Mouse (Mus musculus) megakaryocyte, adult 5-6 weeks (primary cell): ENCODE data around the gene Cyp4x1. TPM values are rescaled to one million over a fixed set of nuclear protein-coding genes. Genes with fewer than 3 reads are reported as not detected.
A peak's percentile ranks its signal among the peaks of the same experiment; 100 is the strongest.

Source experiments
- ATAC-seq: 2 replicates; pipeline ENCODE4 v1.8.0; 2016; ENCODE audit warnings: mild to moderate bottlenecking, inconsistent platforms; ENCODE audit not compliant: poor library complexity, severe bottlenecking
- total RNA-seq, 2 experiments: library from RNA; stranded (forward) in 1 of 2; stranded (reverse) in 1 of 2; fragments of 153-499, 151-499 nt in 1 of 2; fragments of 221-1000, 200-1000 nt in 1 of 2; gene quantifications; 2 replicates each; pipeline versions ENCODE4 v1.2.3 to v1.2.4; 2015 to 2017

Gene Cyp4x1
- total RNA-seq, 2 experiments from 2014 or later, result not detected

DNA sequence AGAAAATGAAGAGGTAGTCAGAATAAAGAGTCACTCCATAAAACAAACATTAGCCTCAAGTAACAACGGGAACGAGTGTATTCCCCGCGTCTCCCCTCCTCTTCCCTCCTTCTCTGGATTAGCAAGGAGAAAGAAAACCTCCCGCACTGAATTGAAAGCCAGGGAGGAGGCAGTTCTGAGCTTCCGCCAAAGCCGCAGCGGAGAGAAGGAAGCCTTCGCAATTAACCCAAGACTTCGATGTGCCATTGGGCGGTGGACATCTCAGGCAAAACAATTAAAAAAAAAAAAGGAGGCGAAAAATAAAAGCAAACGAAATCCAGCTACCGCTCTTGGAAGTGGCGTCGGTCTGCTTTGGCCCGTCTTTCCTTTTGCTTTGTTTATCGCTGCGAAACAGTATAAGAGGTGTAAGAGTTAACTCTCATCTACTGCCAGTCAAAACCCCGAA is 75.7 kb downstream of the Cyp4x1 start:
- 0 out of 2 replicates have a peak, but pooled peaks have one; percentile 16 for ATAC-seq

DNA sequence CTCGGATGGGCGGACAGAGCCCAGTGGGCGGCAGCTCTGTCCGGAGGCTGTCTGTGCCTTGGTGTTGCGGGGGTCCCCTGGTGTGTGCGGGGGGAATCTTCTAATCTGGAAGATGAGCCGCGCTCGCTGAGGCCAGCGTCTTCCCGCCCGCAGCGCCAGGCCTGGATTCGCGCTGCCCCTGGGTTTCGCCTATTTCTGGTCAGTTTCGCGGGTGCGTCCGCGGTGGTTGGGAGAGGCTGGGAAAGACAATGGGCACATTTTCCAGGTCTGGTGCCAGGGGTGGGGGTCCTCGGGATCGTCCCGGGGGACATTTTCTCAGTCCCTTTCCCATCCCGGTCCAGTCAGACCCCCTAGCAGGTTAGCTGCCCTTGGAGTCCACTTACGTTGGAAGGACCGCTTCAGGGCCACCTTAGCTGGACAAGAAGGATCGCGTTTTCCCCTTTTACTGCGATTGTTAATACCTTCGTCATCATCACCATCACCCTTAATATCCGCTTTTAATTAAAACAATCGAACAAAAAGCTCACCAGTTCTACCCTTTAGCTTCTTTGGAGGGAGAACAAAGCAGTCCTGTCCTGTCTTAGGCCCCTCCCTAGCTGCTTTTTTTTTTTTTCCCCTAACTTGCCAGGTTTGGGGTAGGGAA is 76.3 kb downstream of the Cyp4x1 start:
- no peak for ATAC-seq

DNA sequence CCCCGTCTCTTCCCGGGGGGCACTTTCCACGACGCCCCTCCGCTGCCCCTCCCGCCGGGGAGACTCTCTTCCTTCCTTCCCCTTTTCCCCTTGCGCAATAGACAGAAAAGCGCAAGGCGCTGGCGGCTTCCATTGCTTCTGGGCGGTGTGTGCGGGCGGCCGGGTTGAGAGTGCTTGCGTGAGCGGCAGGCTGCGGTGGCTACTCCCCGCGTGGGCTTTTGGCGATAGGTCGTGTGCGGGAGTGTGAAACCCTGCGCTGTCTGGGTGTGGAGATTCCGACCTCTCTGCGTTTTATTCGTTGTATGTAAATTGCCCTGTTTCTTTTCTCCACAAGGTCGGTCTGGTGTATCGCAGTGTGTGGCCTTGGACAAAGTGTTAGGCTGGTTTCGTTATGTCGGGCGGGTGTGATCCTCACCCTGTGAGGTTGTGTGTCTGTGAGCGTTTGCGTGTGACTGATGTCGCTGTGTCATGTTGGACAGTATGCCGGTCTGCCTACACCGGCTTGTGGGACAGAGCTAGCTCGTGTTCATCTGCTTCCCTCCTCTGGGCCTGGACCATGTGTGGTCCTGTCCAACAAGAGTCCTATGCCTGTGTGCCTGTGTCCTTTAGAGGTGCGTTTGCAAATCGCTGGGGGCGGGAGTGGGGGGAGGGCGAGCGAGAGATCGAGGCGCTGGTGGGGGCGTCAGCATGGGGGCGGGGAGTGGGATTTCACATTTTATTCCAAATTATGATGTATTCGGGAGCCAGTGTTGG is 77.0 kb downstream of the Cyp4x1 start:
- ATAC-seq, result peak; percentile 70

DNA sequence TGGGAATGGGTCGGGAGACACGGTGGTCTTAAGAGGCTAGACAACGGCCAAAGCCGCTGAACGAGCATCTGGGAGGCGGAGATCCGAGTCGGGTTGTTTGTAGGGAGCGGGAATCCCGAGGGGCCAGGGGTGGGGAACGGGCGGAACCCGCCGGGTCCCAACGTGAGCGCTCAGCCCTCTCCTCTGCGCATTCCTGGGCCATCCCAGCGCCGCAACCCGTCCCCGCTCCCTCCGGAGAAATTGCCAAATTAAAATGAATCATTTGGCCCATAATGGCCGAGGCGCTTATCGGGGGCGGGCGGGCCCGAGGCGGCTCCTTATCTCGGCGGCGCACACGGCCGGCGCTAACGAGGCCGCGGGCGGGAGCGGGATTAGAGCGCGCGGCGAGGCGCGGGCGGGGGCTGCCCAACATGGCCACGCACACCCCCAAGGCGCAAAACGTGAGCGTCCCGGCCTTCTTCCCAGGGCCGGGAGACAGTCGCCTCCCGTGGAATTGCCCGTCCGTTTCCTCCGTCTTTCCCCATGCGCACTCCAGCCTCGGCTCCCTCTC is 77.6 kb downstream of the Cyp4x1 start, which contains the start of gene Tal1:
Tal1 (plus strand) TSS at position 56 of the 550 bp plus-strand sequence.
- peak; percentile 26 for ATAC-seq

Other genes starting within 250 kb of the Cyp4x1 start
- 0.42 and 0.66 TPM in 2 replicates for gene Foxd2, start 225.4 kb downstream of the Cyp4x1 start, total RNA-seq (2015)
- gene Foxd2, start 225.4 kb downstream of the Cyp4x1 start, total RNA-seq (2017), result 0.66 and 0.77 TPM in 2 replicates
- gene Foxe3, start 208.3 kb downstream of the Cyp4x1 start, total RNA-seq (2015), result not detected in 2 replicates
- not detected in 2 replicates for gene Foxe3, start 208.3 kb downstream of the Cyp4x1 start, total RNA-seq (2017)
- 93.3 and 118 TPM in 2 replicates for gene Cmpk1, start 147.0 kb downstream of the Cyp4x1 start, total RNA-seq (2015)
- gene Cmpk1, start 147.0 kb downstream of the Cyp4x1 start, total RNA-seq (2017), result 253 and 262 TPM in 2 replicates
- 36.2 and 37.6 TPM in 2 replicates for gene Stil, start 134.1 kb downstream of the Cyp4x1 start, total RNA-seq (2015)
- 13.9 and 16.7 TPM in 2 replicates for gene Stil, start 134.1 kb downstream of the Cyp4x1 start, total RNA-seq (2017)
- gene Tal1, start 77.9 kb downstream of the Cyp4x1 start, total RNA-seq (2015), result 2.2 and 3.8 TPM in 2 replicates
- 1.8 and 2.6 TPM in 2 replicates for gene Tal1, start 77.9 kb downstream of the Cyp4x1 start, total RNA-seq (2017)
- 1.5 and 2.8 TPM in 2 replicates for gene Pdzk1ip1, start 45.6 kb downstream of the Cyp4x1 start, total RNA-seq (2015)
- gene Pdzk1ip1, start 45.6 kb downstream of the Cyp4x1 start, total RNA-seq (2017), result 0.33 and 0.53 TPM in 2 replicates
- not detected in 2 replicates for gene Cyp4a29, start 107.8 kb upstream of the Cyp4x1 start, total RNA-seq (2015)
- not detected in 2 replicates for gene Cyp4a29, start 107.8 kb upstream of the Cyp4x1 start, total RNA-seq (2017)
- gene Cyp4a12a, start 164.8 kb upstream of the Cyp4x1 start, total RNA-seq (2015), result not detected in 2 replicates
- not detected in 2 replicates for gene Cyp4a12a, start 164.8 kb upstream of the Cyp4x1 start, total RNA-seq (2017)